Mouse (Mus musculus) ES-Bruce4 (cell line): ENCODE measurements around the gene Rnpep. TPM values are rescaled to one million over a fixed set of nuclear protein-coding genes. Genes with fewer than 3 reads are reported as not detected.

Experiments used
- H3K27ac ChIP-seq: 2 replicates; pipeline ENCODE4 v1.5.1; 2012; ENCODE audit warnings: low read length, inconsistent platforms; ENCODE audit not compliant: insufficient read depth
- H3K27me3 ChIP-seq: 2 replicates; pipeline ENCODE4 v1.6.1; 2012; ENCODE audit warnings: mild to moderate bottlenecking, low read length, inconsistent platforms; ENCODE audit not compliant: control insufficient read depth, poor library complexity, insufficient read depth, severe bottlenecking
- H3K36me3 ChIP-seq: 2 replicates; pipeline ENCODE4 v1.6.1; 2012; ENCODE audit warnings: inconsistent platforms, mild to moderate bottlenecking, low read length, moderate library complexity; ENCODE audit not compliant: control insufficient read depth, poor library complexity, insufficient read depth, severe bottlenecking
- H3K4me1 ChIP-seq: one replicate; pipeline ENCODE4 v1.8.1; 2011; ENCODE audit warnings: low read length; ENCODE audit not compliant: control insufficient read depth, insufficient read depth
- H3K4me3 ChIP-seq: 2 replicates; pipeline ENCODE4 v1.5.1; 2011; ENCODE audit warnings: low read depth, mild to moderate bottlenecking, low read length
- H3K9ac ChIP-seq: 2 replicates; pipeline ENCODE4 v1.6.1; 2012; ENCODE audit warnings: low read depth, mild to moderate bottlenecking, inconsistent platforms; ENCODE audit not compliant: poor library complexity, severe bottlenecking
- H3K9me3 ChIP-seq: replicated peaks from 2 replicates; pipeline ENCODE4 v1.6.1; 2012; ENCODE audit warnings: mild to moderate bottlenecking, low read length, inconsistent platforms; ENCODE audit not compliant: control insufficient read depth, poor library complexity, insufficient read depth, severe bottlenecking
- CTCF ChIP-seq: IDR thresholded peaks from one replicate; pipeline ENCODE4 v1.8.1; 2011; ENCODE audit warnings: low read depth, low read length
- EP300 ChIP-seq: IDR thresholded peaks from 2 replicates; pipeline ENCODE4 v1.6.1; 2011; ENCODE audit warnings: low read depth, low read length; ENCODE audit not compliant: insufficient read depth
- POLR2A ChIP-seq: IDR thresholded peaks from one replicate; pipeline ENCODE4 v1.8.1; 2011; ENCODE audit warnings: low read length; ENCODE audit not compliant: insufficient read depth
- polyA plus RNA-seq: library from polyadenylated mRNA; stranded (reverse); fragments of >200 nt; gene quantifications from 2 replicates; pipeline ENCODE4 v1.2.4, GENCODE M21; 2011; ENCODE audit warnings: low read depth; ENCODE audit not compliant: missing spikeins, insufficient read depth, insufficient read length

The Rnpep gene
- polyA plus RNA-seq, 1 experiment, result 47.3 TPM

DNA sequence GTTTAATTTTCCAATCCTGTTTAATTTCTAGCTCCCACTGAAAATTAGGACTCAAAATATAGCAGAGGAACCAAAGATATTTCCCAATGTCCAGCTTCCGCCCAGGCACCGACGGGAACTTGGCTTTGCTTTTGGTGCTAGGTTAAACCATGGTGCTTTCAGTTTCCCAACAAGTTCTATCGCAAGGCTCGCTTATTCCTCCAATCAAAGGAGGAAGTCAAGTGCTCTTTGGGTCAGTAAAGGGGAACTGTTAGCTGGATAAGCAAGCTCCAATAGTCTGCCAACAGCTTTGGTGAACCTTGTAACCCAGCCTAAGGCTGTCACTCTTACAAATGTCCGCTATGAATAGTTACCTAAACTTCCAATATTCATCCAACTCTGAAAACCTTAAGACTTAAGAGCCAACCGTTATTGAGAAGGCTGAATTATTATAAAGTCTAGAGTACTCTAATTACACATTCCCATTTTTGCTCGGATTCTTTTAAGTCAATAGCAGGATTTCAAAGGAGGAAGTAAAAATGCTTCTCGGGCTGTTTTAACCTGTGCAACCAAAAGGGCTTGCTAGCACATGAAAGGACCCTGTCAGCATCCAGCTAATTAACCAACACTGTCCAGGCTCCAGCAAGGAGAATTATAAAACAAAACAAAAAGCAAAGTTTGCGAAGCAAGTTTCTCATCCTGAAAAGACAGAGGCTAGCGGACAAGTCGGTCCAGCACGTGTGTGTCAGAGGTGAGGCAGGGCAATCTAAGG is 1.2 kb downstream of the Rnpep start:
- H3K27me3 ChIP-seq, result no peaks in the 10 kb centered on the region
- peak overlapping the region; percentile 96 for H3K4me3 ChIP-seq
- no peak overlapping the region for H3K27ac ChIP-seq
- peaks cover 2% of the 10 kb centered on the region for H3K4me1 ChIP-seq
- H3K9ac ChIP-seq, result peak overlapping the region; percentile 91
- H3K36me3 ChIP-seq, result peaks cover 7% of the 10 kb centered on the region
- TF ChIP-seq CTCF (no peak), EP300 (no peak), POLR2A (no peak)
- no peaks in the 10 kb centered on the region for H3K9me3 ChIP-seq

DNA sequence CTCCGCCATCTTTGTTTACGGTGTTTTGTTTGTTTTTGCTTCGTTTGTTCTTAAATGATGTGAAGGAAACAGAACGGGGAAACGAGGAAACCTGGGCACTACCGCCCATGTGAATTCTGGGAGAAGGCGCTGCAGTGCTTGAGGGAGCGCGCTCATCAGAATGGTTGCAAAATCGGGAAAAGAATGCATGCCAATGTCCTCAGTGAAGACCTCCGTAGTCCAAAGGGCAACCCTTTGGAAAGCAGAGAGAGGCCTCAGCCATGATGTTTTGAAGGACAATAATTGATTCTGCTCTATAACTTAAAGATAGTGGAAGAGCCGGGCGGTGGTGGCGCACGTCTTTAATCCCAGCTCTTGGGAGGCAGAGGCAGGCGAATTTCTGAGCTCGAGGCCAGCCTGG is 2.0 kb downstream of the Rnpep start:
- Histone ChIP-seq H3K9ac (peak overlapping the region; percentile 91; the same call in 1 of the 2 replicates), H3K27me3 (no peaks in the 10 kb centered on the region; the same call in 1 of the 2 replicates), H3K27ac (no peak overlapping the region), H3K4me3 (no peak overlapping the region), H3K4me1 (peaks cover 2% of the 10 kb centered on the region), H3K36me3 (peaks cover 11% of the 10 kb centered on the region), H3K9me3 (no peaks in the 10 kb centered on the region)
- TF ChIP-seq EP300 (no peak), POLR2A (no peak), CTCF (no peak)

DNA sequence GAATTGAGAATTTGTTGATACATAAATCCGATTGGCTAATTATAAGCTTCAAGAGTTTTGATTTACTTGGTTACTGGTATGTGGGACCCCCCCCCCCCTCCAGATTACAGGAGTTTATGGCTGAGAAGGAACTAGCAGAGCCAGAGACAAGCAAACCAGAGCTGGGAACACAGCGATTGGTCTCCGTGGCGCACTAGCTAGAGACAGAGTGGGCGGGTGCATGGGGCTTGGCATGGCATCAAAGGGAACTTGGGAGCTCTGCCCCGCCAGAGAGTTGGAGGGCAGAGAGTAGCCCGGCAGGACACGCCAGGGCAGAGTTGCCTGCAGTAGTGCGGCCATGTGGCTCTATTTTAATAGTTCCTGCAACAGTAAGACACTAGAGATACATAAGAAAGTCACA is 3.2 kb downstream of the Rnpep start:
- Histone ChIP-seq H3K9ac (no peak overlapping the region), H3K27me3 (no peaks in the 10 kb centered on the region; the same call in 1 of the 2 replicates), H3K4me1 (peaks cover 2% of the 10 kb centered on the region), H3K27ac (no peak overlapping the region), H3K9me3 (no peaks in the 10 kb centered on the region), H3K4me3 (no peak overlapping the region), H3K36me3 (peaks cover 14% of the 10 kb centered on the region)
- no peak for TF ChIP-seq EP300
- TF ChIP-seq CTCF, result no peak
- TF ChIP-seq POLR2A, result no peak

DNA sequence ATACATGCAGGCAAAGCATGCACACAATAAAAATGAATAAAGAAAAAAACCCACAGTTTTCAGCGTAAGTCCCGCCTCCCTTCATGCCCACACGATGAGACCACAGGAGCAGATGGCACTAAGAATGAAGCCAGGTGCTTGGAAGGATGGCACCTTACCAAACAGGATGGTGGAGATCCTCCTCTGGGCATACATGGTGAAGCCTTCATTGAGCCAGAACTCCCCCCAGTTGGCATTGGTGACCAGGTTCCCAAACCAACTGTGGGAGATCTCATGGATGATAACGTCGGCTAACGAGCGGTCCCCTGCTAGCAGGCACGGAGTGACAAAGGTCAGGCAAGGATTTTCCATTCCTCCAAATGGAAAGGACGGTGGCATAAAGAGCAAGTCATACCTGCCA is 12.5 kb downstream of the Rnpep start:
- H3K27me3 ChIP-seq, result no peaks in the 10 kb centered on the region
- no peak overlapping the region for H3K4me3 ChIP-seq
- H3K36me3 ChIP-seq, result 0 out of 2 replicates have a peak, but pooled peaks cover 2% of the 10 kb centered on the region
- H3K9me3 ChIP-seq, result no peaks in the 10 kb centered on the region
- H3K4me1 ChIP-seq, result no peaks in the 10 kb centered on the region
- no peak overlapping the region for H3K9ac ChIP-seq
- no peak overlapping the region for H3K27ac ChIP-seq
- TF ChIP-seq EP300 (no peak), POLR2A (no peak), CTCF (no peak)

DNA sequence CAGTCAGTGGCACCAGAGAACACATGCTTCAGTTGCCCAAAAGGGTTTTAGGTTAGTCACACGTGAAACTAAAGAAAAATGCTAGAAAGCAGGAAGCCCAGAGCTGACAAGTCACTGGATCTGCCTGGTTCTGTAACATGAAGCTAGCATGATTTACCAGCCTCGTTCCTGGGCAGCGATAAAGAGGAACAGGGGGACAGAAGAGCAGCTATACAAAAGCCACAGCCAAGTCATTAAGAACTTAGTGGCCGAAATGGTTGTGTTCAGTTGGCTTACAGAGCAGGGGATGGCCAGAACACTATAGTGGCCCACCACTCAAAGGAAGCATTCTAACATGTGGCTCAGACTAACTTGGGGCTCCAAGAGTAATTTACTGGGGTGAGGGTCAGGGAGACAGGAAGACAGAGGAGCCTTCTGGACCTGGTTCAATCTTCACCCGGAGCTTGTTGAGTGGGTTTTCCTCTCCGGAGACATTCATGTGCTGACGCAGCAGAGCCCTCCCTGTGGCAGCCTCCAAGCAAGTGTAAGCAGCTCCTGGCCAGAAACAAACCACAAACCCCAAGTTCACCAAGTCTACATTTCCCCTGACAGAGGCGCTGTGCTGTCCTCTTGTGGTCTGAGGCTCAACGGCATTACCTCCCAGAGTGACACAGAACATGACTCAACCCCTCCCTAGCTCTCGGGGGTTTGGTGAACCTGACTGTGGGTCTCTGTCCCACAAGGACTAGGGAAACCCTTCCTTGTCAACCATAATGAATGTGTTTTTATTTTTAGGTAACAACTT is 16.0 kb downstream of the Rnpep start:
- Histone ChIP-seq H3K4me3 (no peak overlapping the region), H3K36me3 (peaks cover 3% of the 10 kb centered on the region; the same call in 1 of the 2 replicates)
- TF ChIP-seq EP300, result no peak
- TF ChIP-seq CTCF, result peak; percentile 23

DNA sequence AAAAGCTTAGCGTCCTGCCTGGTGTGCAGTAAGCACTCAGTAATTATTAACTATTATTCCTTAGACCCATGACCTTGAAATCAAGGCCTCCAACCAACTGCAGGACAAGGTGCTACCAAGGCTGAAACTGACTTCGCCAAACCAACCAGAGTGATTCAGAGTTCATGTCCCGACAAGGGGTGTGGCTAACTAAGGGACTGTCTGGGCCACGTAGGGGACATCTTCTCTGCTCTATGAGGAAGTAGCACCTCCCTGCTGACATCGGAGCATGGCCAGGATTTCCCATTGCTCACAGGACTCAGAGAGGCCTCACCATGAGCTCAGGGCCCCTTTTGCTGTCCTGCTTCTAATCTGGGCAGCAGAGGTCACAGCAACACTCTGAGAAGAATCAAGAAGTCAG is 18.1 kb downstream of the Rnpep start:
- H3K27ac ChIP-seq, result no peak overlapping the region
- peaks cover 3% of the 10 kb centered on the region; the same call in 1 of the 2 replicates for H3K36me3 ChIP-seq
- H3K4me3 ChIP-seq, result no peak overlapping the region
- TF ChIP-seq CTCF (no peak), EP300 (no peak), POLR2A (no peak)
- H3K9me3 ChIP-seq, result no peaks in the 10 kb centered on the region
- H3K27me3 ChIP-seq, result no peaks in the 10 kb centered on the region
- H3K9ac ChIP-seq, result no peak overlapping the region
- peaks cover 7% of the 10 kb centered on the region for H3K4me1 ChIP-seq

More for the DNA sequence above, 16.0 kb downstream of the Rnpep start:
- Histone ChIP-seq H3K27me3 (no peaks in the 10 kb centered on the region), H3K4me1 (peaks cover 2% of the 10 kb centered on the region), H3K9me3 (no peaks in the 10 kb centered on the region), H3K27ac (no peak overlapping the region), H3K9ac (no peak overlapping the region)
